Mouse (Mus musculus): ENCODE measurements around the gene Tanc1.
A peak's percentile ranks its signal among the peaks of the same experiment; 100 is the strongest.

The Tanc1 gene

GRCm38 (mm10) chr2:59758139-59758918, 146.5 kb downstream of the Tanc1 start:
- no peak for DNase-seq (ENCODE audit: low spot score)

GRCm38 (mm10) chr2:59760731-59761130, 148.9 kb downstream of the Tanc1 start:
- no peak for DNase-seq (ENCODE audit: low spot score)

- no peak for DNase-seq (ENCODE audit: low spot score)
Observed at GRCm38 (mm10) chr2:59761183-59761582, 149.3 kb downstream of the Tanc1 start.

DNA sequence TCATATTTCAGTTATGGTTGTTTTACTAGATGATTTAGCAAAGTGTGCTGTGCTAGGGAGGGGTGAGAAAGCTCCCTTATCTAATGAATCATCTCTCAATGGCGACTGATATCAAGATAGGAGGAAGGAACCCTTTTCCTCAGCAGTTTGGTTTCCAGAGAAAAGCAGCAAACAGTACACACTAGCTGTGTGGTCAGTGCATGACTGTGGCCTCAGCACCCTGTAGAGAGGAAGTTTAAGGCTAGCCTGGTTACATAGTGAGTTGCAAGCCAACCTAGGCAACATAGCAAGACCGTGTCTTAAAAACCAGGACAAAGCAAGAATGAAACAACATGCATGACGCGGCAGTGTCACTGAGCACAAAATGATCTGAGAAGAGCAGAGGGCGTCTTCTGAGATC, 150.4 kb downstream of the Tanc1 start:
- DNase-seq (ENCODE audit: low spot score): no peak

GRCm38 (mm10) chr2:59765671-59766070, 153.8 kb downstream of the Tanc1 start:
- DNase-seq (ENCODE audit: low spot score): no peak

- no peak for DNase-seq (ENCODE audit: low spot score)
Observed at GRCm38 (mm10) chr2:59767893-59768292, 156.1 kb downstream of the Tanc1 start.

- DNase-seq (ENCODE audit: low spot score): no peak
Observed at GRCm38 (mm10) chr2:59768661-59769384, 157.0 kb downstream of the Tanc1 start.

DNA sequence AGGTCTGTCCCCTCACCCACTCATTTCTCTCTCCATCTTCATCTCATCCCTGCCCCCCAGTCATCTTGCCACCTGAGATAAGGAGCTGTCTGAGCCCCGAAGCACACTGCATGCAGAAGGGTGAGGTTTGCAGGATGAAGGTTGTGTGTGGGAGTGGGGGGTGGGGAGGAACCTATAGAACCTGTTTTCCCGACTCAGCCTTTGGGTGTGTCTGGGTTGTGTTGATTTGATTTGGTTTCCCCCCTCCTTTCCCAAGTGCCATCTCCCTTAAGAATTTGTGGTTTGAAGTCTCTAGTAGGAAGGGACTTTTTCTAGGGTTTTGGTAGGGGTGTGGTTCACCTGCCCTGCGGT, 157.5 kb downstream of the Tanc1 start:
- no peak for DNase-seq (ENCODE audit: low spot score)

DNA sequence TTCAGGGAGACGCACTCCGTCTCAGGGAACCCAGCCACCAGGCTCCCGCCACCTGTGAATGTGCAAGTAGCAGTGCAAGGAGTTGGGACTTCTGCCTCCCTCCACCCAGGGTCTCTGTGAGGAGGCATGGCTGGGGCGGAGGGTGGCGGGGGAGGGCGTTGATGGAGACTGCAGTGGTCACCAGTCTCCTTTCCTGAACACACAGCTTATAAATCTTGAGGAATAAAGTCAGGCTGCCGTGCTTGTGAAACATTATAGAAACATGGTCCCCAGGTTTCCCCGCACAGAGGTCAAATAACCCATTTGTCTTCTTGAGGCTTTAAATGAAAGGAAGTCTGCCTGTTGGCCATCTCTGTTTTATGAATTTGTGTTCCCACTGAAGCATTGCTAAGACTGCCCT, 159.9 kb downstream of the Tanc1 start:
- peak; percentile 58 for DNase-seq (ENCODE audit: low spot score)

DNA sequence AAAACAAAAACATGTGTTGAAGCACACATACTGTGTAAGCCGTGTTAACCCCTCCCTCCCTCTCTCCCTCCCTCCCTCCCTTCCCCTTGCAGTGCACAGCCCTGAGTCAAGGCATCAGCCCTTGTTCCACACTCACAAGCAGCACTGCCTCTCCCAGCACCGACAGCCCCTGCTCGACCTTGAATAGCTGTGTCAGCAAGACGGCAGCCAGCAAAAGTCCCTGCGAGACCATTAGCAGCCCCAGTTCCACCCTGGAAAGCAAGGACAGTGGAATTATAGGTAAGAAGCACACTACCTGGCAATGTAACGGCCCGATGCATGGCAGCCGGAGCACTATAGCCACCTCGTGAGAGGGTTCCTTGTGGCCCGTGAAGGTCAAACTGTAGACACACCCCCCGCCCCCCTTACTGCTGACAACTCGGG, 160.4 kb downstream of the Tanc1 start:
- peak; percentile 56 for DNase-seq (ENCODE audit: low spot score)

GRCm38 (mm10) chr2:59774374-59774773, 162.5 kb downstream of the Tanc1 start:
- no peak for DNase-seq (ENCODE audit: low spot score)

DNA sequence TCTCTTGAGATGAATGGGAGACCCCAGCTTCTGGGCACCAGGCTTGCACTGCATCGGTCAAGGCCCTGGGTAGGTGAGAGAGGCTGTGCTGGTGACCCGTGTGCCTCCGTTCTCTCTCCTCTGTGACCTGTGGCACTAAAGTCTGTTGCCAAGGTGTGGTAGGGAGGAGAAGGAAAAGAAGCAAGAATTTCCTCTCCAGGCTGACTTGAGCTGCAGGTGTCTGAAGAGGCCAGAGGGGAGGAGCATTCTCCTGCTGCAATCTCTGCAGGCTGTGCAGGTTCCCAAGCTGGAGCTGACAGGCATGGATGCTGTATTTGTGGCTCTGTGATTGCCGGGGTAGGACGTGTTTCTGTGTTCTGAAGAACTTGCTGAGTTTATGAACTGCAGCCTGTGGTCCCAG, 163.3 kb downstream of the Tanc1 start:
- no peak for DNase-seq (ENCODE audit: low spot score)

DNA sequence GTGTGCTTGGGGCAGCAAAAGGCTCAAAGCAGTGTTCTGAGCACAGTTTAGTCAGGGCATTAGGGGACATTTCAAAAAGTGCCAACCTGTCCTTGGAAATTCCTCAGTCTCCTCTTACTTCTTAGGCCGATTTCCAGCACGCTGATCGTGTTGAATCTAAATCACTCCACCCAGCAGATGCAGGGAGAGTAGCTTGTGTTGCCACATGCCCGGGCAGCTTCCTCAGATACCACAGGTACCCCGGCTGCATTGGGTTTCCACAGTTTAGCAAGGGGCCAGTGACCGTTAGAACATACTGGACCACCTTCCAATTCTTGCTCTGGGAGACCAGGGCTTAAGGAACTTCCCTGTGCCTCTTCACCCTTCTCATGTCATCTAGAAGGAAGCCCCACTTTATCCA, 164.0 kb downstream of the Tanc1 start:
- no peak for DNase-seq (ENCODE audit: low spot score)

DNA sequence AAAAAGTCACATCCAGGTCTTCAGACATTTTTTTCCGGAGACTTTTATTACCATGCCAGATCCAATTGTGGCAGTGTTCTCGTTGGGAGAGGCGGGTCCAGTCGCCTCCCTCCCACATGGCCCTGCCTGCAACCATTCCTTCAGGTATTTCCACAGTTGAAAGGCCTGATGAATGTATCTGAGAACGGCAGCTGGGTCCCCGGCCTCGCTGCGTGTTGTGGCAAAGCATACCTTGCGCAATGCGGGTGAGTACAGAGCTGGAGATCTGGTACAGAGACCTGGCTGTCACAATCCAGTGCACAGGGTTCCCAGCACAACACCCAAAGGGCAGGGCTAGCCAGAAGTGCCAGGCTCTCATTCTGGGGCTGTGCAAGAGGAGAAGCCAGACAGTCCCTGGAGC, 167.5 kb downstream of the Tanc1 start:
- no peak for DNase-seq (ENCODE audit: low spot score)

- no peak for DNase-seq (ENCODE audit: low spot score)
Observed at GRCm38 (mm10) chr2:59780240-59780639, 168.4 kb downstream of the Tanc1 start.

DNA sequence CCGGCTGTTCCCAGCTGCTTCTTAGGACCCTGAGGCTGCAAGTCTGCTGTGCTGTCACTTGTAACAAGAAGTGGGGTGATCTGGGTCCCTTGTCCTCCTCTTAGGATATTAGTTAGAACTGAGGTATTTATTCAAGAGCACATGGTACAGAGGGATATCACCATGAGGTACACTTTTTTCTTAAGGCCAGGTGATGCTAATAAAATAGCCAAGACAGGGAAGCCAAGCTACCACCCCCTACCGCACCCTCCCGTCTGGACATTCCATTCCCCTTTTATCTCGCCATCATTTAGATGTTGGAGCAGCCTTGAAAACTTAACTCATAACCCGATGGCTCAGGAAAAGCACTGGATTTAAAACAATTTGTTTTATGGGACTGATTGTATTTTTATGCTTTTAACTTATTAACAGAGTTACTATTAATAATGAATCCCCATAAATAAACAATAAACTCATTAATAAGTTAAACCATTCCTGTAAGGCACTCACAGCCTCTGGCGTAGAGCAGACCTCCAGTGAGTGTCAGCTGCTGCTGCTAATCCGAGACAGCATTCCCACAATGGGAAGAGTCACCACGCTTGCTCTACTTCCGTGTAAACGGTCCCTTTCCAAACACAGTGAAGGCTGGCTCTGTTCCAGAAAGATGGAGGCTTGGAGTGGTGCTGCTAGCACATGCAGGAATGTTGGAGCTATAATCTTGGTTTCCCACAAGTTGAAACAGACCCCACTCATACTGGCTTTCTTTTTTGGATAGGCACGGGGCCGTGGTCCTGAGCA, 171.4 kb downstream of the Tanc1 start:
- no peak for DNase-seq (ENCODE audit: low spot score)

DNA sequence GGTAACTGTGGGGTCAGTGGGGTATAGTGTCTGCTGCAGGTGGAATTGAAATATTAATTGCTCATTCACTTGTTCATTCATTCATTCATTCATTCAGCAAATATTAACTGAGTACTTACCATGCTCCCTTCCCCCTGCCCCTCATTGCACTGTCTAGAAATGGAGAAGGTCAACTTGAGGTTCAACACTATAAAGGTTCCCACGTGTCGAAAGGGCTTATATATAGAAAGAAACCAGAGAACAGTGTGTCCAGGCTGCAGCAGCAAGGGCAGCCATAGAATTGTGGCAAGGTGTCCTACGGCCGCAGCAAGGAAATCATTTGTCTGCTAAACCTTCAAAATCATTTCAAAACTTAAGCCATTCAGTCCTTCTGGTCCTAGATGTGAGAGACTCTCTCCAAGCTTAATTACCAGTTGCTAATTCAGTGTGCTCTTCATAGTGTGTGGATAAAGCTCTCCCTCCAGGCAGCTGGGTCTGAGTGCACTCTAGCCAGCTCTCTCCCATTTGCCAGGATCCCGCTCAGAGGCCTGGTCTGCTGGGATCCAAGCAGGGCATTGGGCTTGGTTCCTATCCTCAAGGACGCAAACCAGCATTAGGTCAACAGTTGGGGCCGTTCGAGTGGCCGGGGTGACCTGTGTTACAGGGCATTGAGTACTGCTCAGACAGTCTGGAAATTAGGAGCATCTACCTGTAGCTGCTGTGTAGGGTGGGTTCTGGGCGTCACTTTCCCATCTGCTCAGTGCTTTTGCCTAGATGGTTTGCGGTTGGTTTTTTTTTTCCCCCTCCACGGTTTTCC, 172.2 kb downstream of the Tanc1 start:
- no peak for DNase-seq (ENCODE audit: low spot score)

DNA sequence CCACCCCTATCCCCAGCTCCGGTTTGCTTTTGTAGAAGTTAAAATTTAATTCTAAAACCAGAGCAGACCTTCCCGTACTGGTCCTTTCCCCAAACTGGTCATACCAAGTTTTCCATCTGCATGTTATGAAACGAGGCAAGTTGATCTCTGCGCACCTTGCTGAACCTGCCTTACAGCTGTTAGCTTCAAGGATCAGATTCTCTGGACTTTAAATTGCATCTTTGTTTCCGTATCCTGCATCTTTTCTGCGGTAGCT, 172.7 kb downstream of the Tanc1 start:
- no peak for DNase-seq (ENCODE audit: low spot score)

DNA sequence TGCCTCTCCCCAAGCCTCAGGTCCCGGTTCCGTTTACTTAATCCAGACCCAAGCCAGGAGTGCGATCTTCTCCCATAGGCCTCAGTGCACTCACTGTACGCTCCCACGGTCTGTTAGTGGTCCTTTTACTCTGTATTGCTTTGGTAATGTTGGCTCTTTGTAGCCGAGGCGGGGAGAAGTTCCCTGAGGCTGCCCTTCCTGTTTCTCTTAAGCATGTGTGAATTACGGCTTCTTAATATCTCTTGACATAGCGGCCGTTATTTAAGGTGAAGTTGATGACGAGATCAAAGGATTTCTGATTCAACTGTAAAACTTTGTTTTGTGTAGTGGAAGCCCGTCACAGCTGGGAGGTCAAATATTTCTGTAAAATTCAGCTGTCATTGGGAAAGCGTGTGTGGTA, 173.8 kb downstream of the Tanc1 start:
- no peak for DNase-seq (ENCODE audit: low spot score)

GRCm38 (mm10) chr2:59788704-59789500, 177.1 kb downstream of the Tanc1 start:
- DNase-seq (ENCODE audit: low spot score): no peak

DNA sequence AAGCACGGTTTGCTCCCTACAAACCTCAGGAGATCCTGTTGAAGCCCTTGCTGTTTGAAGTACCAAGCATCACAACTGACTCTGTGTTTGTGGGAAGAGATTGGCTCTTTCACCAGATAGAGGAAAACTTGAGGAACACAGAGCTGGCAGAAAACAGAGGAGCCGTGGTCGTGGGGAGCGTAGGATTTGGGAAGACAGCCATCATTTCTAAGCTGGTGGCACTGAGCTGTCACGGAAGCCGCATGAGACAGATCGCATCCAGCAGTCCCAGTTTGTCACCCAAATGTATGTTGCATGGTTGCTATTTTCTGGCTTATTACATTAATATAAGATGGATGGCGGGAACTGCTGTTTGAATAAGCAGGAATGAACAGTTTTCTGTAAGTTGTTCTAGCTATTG, 179.8 kb downstream of the Tanc1 start:
- DNase-seq (ENCODE audit: low spot score): no peak

- DNase-seq (ENCODE audit: low spot score): no peak
Observed at GRCm38 (mm10) chr2:59793337-59793736, 181.5 kb downstream of the Tanc1 start.
